Mouse (Mus musculus) heart, postnatal 4 days (tissue): Measurements from ENCODE around the gene Hmox1. TPM values are rescaled to one million over a fixed set of nuclear protein-coding genes. Genes with fewer than 3 reads are reported as not detected.

Experiments used
- total RNA-seq, 2 experiments: library from RNA; stranded (reverse); gene quantifications; 2 replicates each; pipeline ENCODE4 v1.2.3; 2021

Gene Hmox1
- total RNA-seq, 2 experiments from 2014 or later, result 15.0 to 16.6 TPM

Other genes starting within 250 kb of the Hmox1 start
- gene Isx, start 220.4 kb upstream of the Hmox1 start, total RNA-seq, result under 1 TPM in 1 of 2 experiments, not detected in 1; 0.29 TPM
- gene Hmgxb4, start 100.3 kb upstream of the Hmox1 start, total RNA-seq, result 10 to 100 TPM; 23.0 to 26.4 TPM
- 10 to 100 TPM; 70.7 to 73.3 TPM for gene Tom1, start 59.9 kb upstream of the Hmox1 start, total RNA-seq
- 10 to 100 TPM; 68.7 to 69.5 TPM for gene Mcm5, start 15.9 kb downstream of the Hmox1 start, total RNA-seq
- 1 to 10 TPM; 2.2 TPM for gene Rasd2, start 120.3 kb downstream of the Hmox1 start, total RNA-seq